In genomic region chr10:5548651-5549050, GRCm38 (mm10) we compare ENCODE assay signal across 14 mouse cellular contexts. TPM values are rescaled to one million over a fixed set of nuclear protein-coding genes. Genes with fewer than 3 reads are reported as not detected.
DNase-seq lines count a peak whose midpoint lies in the region; ATAC-seq and TF ChIP-seq lines count a peak whose summit lies in the region.
"Had no signal": no experiment of that assay in that cellular context is flagged by ENCODE, and none has a peak within 500 bp of the region (broad histone marks: within the 10 kb centered on the region; RNA-seq: fewer than 3 reads in every experiment).

No protein-coding gene starts in this region.

- H3K4me2 ChIP-seq in liver, embryonic 11.5 days, result no peak overlapping the region
- H3K4me2 ChIP-seq in hindbrain, postnatal 0 days (ENCODE audit: low read depth, low read length), result peak overlapping the region; percentile 87
- H3K4me2 ChIP-seq: neural tube, embryonic 13.5 days had no signal

- no peak overlapping the region for H3K4me3 ChIP-seq in liver, embryonic 11.5 days (ENCODE audit: low read depth, low read length)
- H3K4me3 ChIP-seq in hindbrain, postnatal 0 days (ENCODE audit: low read length), result no peak overlapping the region
- H3K4me3 ChIP-seq: embryonic facial prominence, embryonic 10.5 days; neural tube, embryonic 13.5 days had no signal

- H3K9ac ChIP-seq in liver, embryonic 11.5 days (ENCODE audit: low read depth, low read length), result no peak overlapping the region
- no peak overlapping the region for H3K9ac ChIP-seq in hindbrain, postnatal 0 days (replicated peaks; ENCODE audit: low read length)
- H3K9ac ChIP-seq: neural tube, embryonic 13.5 days had no signal

- ATAC-seq in liver, embryonic 11.5 days (replicated peaks; ENCODE audit: low FRiP score), result peak; percentile 44
- no peak for ATAC-seq in hindbrain, postnatal 0 days
- ATAC-seq: intestine, postnatal 0 days had no signal

- no peak overlapping the region for H3K27ac ChIP-seq in liver, embryonic 11.5 days (ENCODE audit: low read depth, low read length)
- H3K27ac ChIP-seq in hindbrain, postnatal 0 days, result no peak overlapping the region
- H3K27ac ChIP-seq: embryonic facial prominence, embryonic 10.5 days; neural tube, embryonic 13.5 days had no signal

- peaks cover 3% of the 10 kb centered on the region; the same call in 1 of the 2 replicates for H3K4me1 ChIP-seq in liver, embryonic 11.5 days (replicated peaks; ENCODE audit: control insufficient read depth, insufficient read depth, low read length)
- peaks cover 4% of the 10 kb centered on the region; the same call in 1 of the 2 replicates for H3K4me1 ChIP-seq in hindbrain, postnatal 0 days (ENCODE audit: insufficient read depth, low read length)

- no peaks in the 10 kb centered on the region for H3K36me3 ChIP-seq in liver, embryonic 11.5 days (ENCODE audit: control insufficient read depth, insufficient read depth, low read length)
- H3K36me3 ChIP-seq in hindbrain, postnatal 0 days (ENCODE audit: insufficient read depth, low read length), result no peaks in the 10 kb centered on the region
- H3K36me3 ChIP-seq: embryonic facial prominence, embryonic 10.5 days; neural tube, embryonic 13.5 days had no signal

- peak; percentile 2 for DNase-seq in adrenal gland, adult 2 months
- no peak for DNase-seq in adrenal gland, postnatal 25 days
- DNase-seq in liver, embryonic 11.5 days (ENCODE audit: low spot score), result no peak
- DNase-seq in liver, result no peak
- DNase-seq in brain, adult 2 months (ENCODE audit: low read depth, low spot score), result peak; percentile 68
- DNase-seq in hindbrain, postnatal 0 days (ENCODE audit: low spot score), result no peak
- no peak for DNase-seq in ovary, adult 18-20 months (ENCODE audit: low spot score)
- no peak for DNase-seq in adrenal gland, postnatal 14 days
- DNase-seq: gastrocnemius, postnatal 25 days; kidney, postnatal 4 days; right cerebral cortex, postnatal 4 days had no signal

- WGBS in liver, embryonic 11.5 days, result 75% methylated on average over 2 of the region's 2 CpGs
- 92% methylated on average over 2 of the region's 2 CpGs for WGBS in hindbrain, postnatal 0 days

- no peaks in the 10 kb centered on the region for H3K9me3 ChIP-seq in liver, embryonic 11.5 days (ENCODE audit: control insufficient read depth, low read length)
- H3K9me3 ChIP-seq in hindbrain, postnatal 0 days (ENCODE audit: low read length), result no peaks in the 10 kb centered on the region
- H3K9me3 ChIP-seq: embryonic facial prominence, embryonic 10.5 days; neural tube, embryonic 13.5 days had no signal

- H3K27me3 ChIP-seq in liver, embryonic 11.5 days (replicated peaks; ENCODE audit: control insufficient read depth, insufficient read depth, low read length), result no peaks in the 10 kb centered on the region
- H3K27me3 ChIP-seq in hindbrain, postnatal 0 days (ENCODE audit: insufficient read depth, low read length), result no peaks in the 10 kb centered on the region
- H3K27me3 ChIP-seq: neural tube, embryonic 13.5 days had no signal

- TF ChIP-seq CTCF in hindbrain, postnatal 0 days (IDR thresholded peaks at IDR 0.05; ENCODE audit: low read depth), result no peak

RNA-seq across cellular contexts. Expression of gene Syne1, which starts 2.6 kb away (rescaled TPM):
- total RNA-seq in adrenal gland, adult 2 months (2021), result 10 to 100 TPM; 21.0 to 21.2 TPM
- polyA plus RNA-seq in adrenal gland, adult 2 months (2012; rRNA removed), result 7.1 and 7.7 TPM in 2 replicates
- total RNA-seq in adrenal gland, postnatal 25 days (2021), result 17.1 and 21.7 TPM in 2 replicates
- polyA plus RNA-seq in liver, embryonic 11.5 days (2014; fragmentation: Nextera tagmentation; extraction: Ambion mirVana), result 5.0 and 5.7 TPM in 2 replicates
- total RNA-seq in hindbrain, postnatal 0 days (2014; rRNA removed), result 84.4 and 93.3 TPM in 2 replicates
- 18.3 and 18.7 TPM in 2 replicates for polyA plus RNA-seq in hindbrain, postnatal 0 days (2015; fragmentation: Nextera tagmentation; extraction: Ambion mirVana)
- total RNA-seq in adrenal gland, postnatal 14 days (2021), result 15.1 and 18.3 TPM in 2 replicates

RNA-seq across cellular contexts. Expression of gene Myct1, which starts 44.9 kb away (rescaled TPM):
- 1 to 10 TPM; 1.8 to 5.1 TPM for total RNA-seq in adrenal gland, adult 2 months (2021)
- 1.9 and 2.7 TPM in 2 replicates for polyA plus RNA-seq in adrenal gland, adult 2 months (2012; rRNA removed)
- 5.1 and 6.6 TPM in 2 replicates for total RNA-seq in adrenal gland, postnatal 25 days (2021)
- polyA plus RNA-seq in liver, embryonic 11.5 days (2014; fragmentation: Nextera tagmentation; extraction: Ambion mirVana), result 4.4 and 4.9 TPM in 2 replicates
- 0.43 and 0.89 TPM in 2 replicates for total RNA-seq in hindbrain, postnatal 0 days (2014; rRNA removed)
- 0.91 and 1.0 TPM in 2 replicates for polyA plus RNA-seq in hindbrain, postnatal 0 days (2015; fragmentation: Nextera tagmentation; extraction: Ambion mirVana)
- total RNA-seq in adrenal gland, postnatal 14 days (2021), result 9.0 and 11.1 TPM in 2 replicates

Comparison
In these comparisons a context has a peak if more than half of its experiments do, and no peak if none do; other contexts are left out.
1. DNase-seq: peak in adrenal gland, adult 2 months (single experiment) and brain, adult 2 months (single experiment); none in adrenal gland, postnatal 25 days (single experiment), liver, embryonic 11.5 days (single experiment), liver (single experiment), hindbrain, postnatal 0 days (single experiment), ovary, adult 18-20 months (single experiment) and adrenal gland, postnatal 14 days (single experiment).